Mouse (Mus musculus) thymus, postnatal 25 days (tissue): Measurements from ENCODE around the gene Gm7030.
"Not testable (repeated sequence)": the region's sequence is repeated elsewhere in the genome, so short reads cannot be mapped to it uniquely, and the experiment has no call there.

ENCODE experiments used
- DNase-seq: peaks from one replicate; pipeline ENCODE4 v3.0.0; 2022

The Gm7030 gene

GRCm38 (mm10) chr17:36081901-36082300 lies 47.3 kb downstream of the Gm7030 start:
- DNase-seq = not testable (repeated sequence)

GRCm38 (mm10) chr17:36060829-36061228 lies 68.4 kb downstream of the Gm7030 start:
- DNase-seq = peak; percentile 94
